Mouse (Mus musculus) midbrain, embryonic 13.5 days (tissue): ENCODE measurements around the gene Plekhm1. TPM values are rescaled to one million over a fixed set of nuclear protein-coding genes. Genes with fewer than 3 reads are reported as not detected.

Experiments
- ATAC-seq: fragments of 200-750 bp; cut with Nextera tagmentation; 2 replicates; pipeline ENCODE4 v1.8.0; 2017; ENCODE audit warnings: mild to moderate bottlenecking, moderate TSS enrichment, moderate library complexity
- H3K27ac ChIP-seq: fragments of 300-500 bp; sonication (generic); 2 replicates; pipeline ENCODE4 v1.5.1; 2015; ENCODE audit warnings: inconsistent platforms, mild to moderate bottlenecking, moderate library complexity
- H3K27me3 ChIP-seq: fragments of 300-500 bp; sonication (generic); 2 replicates; pipeline ENCODE4 v1.6.1; 2015; ENCODE audit warnings: mild to moderate bottlenecking, inconsistent platforms
- H3K36me3 ChIP-seq: fragments of 300-500 bp; sonication (generic); 2 replicates; pipeline ENCODE4 v1.6.1; 2015; ENCODE audit warnings: mild to moderate bottlenecking, inconsistent platforms
- H3K4me1 ChIP-seq: fragments of 300-500 bp; sonication (generic); replicated peaks from 2 replicates; pipeline ENCODE4 v1.6.1; 2015; ENCODE audit warnings: inconsistent platforms
- H3K4me2 ChIP-seq: fragments of 300-500 bp; sonication (generic); replicated peaks from 2 replicates; pipeline ENCODE4 v1.6.1; 2015; ENCODE audit warnings: moderate library complexity, mild to moderate bottlenecking, inconsistent platforms
- H3K4me3 ChIP-seq: fragments of 300-500 bp; sonication (generic); replicated peaks from 2 replicates; pipeline ENCODE4 v1.5.1; 2015; ENCODE audit warnings: mild to moderate bottlenecking, inconsistent platforms
- H3K9ac ChIP-seq: fragments of 300-500 bp; sonication (generic); replicated peaks from 2 replicates; pipeline ENCODE4 v1.6.1; 2015; ENCODE audit warnings: mild to moderate bottlenecking, inconsistent platforms
- H3K9me3 ChIP-seq: fragments of 300-500 bp; sonication (generic); 2 replicates; pipeline ENCODE4 v1.6.1; 2016; ENCODE audit warnings: mild to moderate bottlenecking, inconsistent platforms
- WGBS: fragments of 180-500 bp; shearing (Covaris S2); methylation state at CpG from one replicate; pipeline ENCODE4 v1.1.7; 2015; 5-methylcytosine and 5-hydroxymethylcytosine counted together
- polyA plus RNA-seq: library from polyadenylated mRNA; unstranded; fragments of >200 nt; fragmentation: Nextera tagmentation; extraction: Ambion mirVana; gene quantifications from 2 replicates; pipeline ENCODE4 v1.2.1, GENCODE M21; 2015

Plekhm1 gene
- polyA plus RNA-seq, 1 experiment from 2014 or later, result 9.4 TPM

DNA sequence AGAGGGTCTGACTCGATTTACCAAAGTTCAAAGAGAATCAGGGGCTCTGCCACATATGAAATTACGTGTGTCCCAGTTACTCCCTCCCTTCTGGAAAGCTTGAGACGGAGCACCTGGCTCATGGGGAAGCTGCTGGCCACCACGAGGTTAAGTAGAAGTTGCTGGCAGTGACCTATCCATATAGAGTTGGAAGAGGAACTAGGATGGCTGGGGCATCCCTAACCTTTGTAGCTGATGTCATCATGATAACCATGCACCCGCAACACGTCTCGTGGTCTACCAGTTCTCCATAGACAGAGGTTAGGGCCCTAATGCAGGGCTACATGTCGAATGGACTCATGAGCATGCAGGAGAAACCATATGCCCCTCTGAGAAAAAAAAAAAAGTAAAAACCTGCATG lies 92.3 kb downstream of the Plekhm1 start:
- Histone ChIP-seq H3K9ac (no peak overlapping the region), H3K9me3 (no peaks in the 10 kb centered on the region), H3K36me3 (no peaks in the 10 kb centered on the region), H3K4me2 (no peak overlapping the region), H3K4me3 (no peak overlapping the region), H3K27ac (no peak overlapping the region), H3K27me3 (peaks cover 5% of the 10 kb centered on the region; the same call in 1 of the 2 replicates), H3K4me1 (0 out of 2 replicates have a peak, but pooled peaks cover 6% of the 10 kb centered on the region)
- 89% methylated on average over 8 of the region's 8 CpGs for WGBS
- no peak for ATAC-seq

DNA sequence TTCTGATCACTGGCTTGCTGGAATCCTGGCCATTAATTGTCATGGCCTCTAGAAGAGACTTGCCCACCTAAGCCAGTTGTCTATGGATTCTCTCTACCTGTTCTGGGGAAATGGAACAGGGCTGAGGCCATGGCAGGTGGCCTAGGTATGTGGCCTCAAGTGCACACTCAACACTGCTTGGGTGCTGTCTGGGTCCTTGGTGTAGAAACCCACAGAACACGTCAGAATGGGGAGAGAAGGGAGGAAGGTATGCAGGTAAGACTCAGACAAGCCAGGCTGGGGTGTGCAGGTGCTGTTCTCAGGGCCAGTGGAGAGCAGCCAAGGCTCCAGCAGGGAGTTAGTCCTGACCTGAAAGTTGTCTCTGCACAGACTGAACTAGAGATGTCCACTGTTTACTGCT lies 94.4 kb downstream of the Plekhm1 start:
- Histone ChIP-seq H3K27ac (no peak overlapping the region), H3K4me3 (no peak overlapping the region), H3K9ac (no peak overlapping the region), H3K4me1 (0 out of 2 replicates have a peak, but pooled peaks cover 2% of the 10 kb centered on the region), H3K27me3 (0 out of 2 replicates have a peak, but pooled peaks cover 5% of the 10 kb centered on the region), H3K36me3 (no peaks in the 10 kb centered on the region), H3K9me3 (no peaks in the 10 kb centered on the region), H3K4me2 (no peak overlapping the region)
- 71% methylated on average over 1 of the region's 1 CpGs for WGBS
- ATAC-seq, result no peak

DNA sequence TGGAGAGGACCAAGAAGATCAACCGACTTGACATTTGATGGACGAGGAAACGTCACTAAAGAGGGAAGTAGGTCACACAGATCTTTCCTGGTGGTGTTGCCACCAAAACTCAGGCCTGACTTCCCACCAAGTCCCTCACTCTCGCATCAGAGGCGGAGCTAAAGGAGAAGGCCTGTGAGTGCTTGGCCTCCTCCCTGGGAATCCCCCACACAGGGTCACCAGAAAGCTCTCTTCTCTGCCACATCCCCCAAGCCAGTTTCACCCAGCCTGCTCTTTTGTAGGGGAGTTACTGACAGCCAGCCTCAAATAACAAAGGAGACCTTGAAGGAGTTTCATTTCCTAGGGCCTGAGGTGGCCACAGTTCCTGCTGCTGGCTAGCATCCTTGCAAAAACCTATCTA lies 97.1 kb downstream of the Plekhm1 start:
- peaks cover 8% of the 10 kb centered on the region for H3K4me1 ChIP-seq
- H3K36me3 ChIP-seq, result no peaks in the 10 kb centered on the region
- no peak overlapping the region for H3K27ac ChIP-seq
- peaks cover 13% of the 10 kb centered on the region; the same call in 1 of the 2 replicates for H3K27me3 ChIP-seq
- ATAC-seq, result no peak
- H3K4me3 ChIP-seq, result no peak overlapping the region
- WGBS, result 88% methylated on average over 5 of the region's 5 CpGs
- H3K9ac ChIP-seq, result no peak overlapping the region
- H3K4me2 ChIP-seq, result no peak overlapping the region
- H3K9me3 ChIP-seq, result no peaks in the 10 kb centered on the region

DNA sequence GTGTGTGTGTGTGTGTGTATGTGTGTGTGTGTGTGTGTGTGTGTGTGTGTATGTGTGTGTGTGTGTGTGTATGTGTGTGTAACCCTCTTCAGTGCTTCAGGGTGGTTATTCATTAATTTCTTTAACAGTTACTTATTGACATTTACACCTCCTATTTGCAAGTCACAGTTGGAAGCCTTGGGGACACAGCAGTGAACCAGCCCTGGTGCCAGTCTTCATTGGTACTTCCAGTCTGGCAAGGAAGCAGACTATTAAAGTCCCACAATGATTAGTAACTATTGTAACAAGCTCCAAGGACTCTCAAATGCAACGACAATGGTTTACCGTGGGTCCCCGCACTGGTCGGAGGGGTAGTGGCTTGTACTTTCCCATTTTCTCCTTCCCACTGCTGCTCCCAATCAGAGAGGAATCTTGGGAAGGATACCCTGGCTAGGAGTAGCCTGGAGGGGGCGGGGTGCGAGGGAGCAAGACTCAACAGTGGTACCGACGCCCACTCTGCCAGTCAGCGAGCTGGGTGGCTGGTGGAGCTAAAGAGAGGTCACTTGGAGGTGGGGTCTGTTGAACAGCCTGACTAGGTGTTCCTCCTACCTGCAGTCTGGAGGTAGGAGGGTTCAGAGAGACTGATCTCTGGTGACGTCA lies 97.6 kb downstream of the Plekhm1 start:
- Histone ChIP-seq H3K36me3 (no peaks in the 10 kb centered on the region), H3K4me2 (no peak overlapping the region), H3K4me1 (peaks cover 8% of the 10 kb centered on the region), H3K27me3 (peaks cover 13% of the 10 kb centered on the region; the same call in 1 of the 2 replicates), H3K4me3 (no peak overlapping the region), H3K9me3 (no peaks in the 10 kb centered on the region), H3K9ac (no peak overlapping the region), H3K27ac (no peak overlapping the region)
- no peak for ATAC-seq
- 77% methylated on average over 10 of the region's 10 CpGs for WGBS

Other genes with a start within 250 kb of the Plekhm1 start
- gene Fmnl1, start 241.6 kb downstream of the Plekhm1 start, polyA plus RNA-seq, result 1.7 and 3.7 TPM in 2 replicates
- gene 1700023F06Rik, start 204.1 kb downstream of the Plekhm1 start, polyA plus RNA-seq, result 0.70 and 0.71 TPM in 2 replicates
- 0.43 and 0.48 TPM in 2 replicates for gene Spata32, start 194.3 kb downstream of the Plekhm1 start, polyA plus RNA-seq
- 3.6 and 5.0 TPM in 2 replicates for gene Map3k14, start 145.2 kb downstream of the Plekhm1 start, polyA plus RNA-seq
- gene Arhgap27, start 49.0 kb downstream of the Plekhm1 start, polyA plus RNA-seq, result 1.7 and 2.6 TPM in 2 replicates
- not detected in 2 replicates for gene Lrrc37a, start 91.9 kb upstream of the Plekhm1 start, polyA plus RNA-seq
- not detected in 2 replicates for gene Gm884, start 208.5 kb upstream of the Plekhm1 start, polyA plus RNA-seq
- gene Lyzl6, start 226.2 kb upstream of the Plekhm1 start, polyA plus RNA-seq, result not detected in 2 replicates
- gene Rprml, start 236.9 kb upstream of the Plekhm1 start, polyA plus RNA-seq, result 0.22 TPM in 1 of 2 replicates, not detected in the other